Mouse (Mus musculus): ENCODE results near the gene Mss51.

Gene Mss51

DNA sequence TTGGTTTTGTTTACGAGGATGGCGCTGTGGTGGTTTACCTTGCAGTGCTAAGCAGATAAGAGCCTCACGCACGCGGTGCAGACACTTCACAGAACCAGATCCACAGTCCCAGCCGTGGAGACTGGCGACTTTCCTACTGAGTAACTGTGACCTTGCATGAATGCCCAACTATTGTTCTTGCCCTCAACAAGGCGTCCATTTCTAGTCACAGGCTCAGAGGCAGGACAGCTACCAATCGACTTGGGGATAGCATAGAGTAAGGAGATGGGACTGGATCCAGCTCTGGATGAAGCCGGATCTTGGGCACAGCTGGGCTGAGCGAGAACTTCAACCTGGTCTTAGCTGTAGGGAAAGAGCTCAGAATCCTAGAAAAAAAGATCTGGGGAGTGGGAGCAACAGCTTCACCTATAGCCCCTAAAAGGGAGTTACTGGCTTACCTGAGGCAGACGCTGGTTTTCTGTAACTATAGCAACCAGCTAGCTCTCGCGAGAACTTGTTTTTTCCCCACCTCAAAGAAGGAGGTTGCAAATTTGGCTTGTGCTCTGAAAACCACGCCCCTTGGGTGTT lies 44.9 kb downstream of the Mss51 start, which contains the start of gene Cfap70:
Gene Cfap70 (minus strand): TSS at position 462 of the 567 bp plus-strand sequence.
- in situ Hi-C loops (cut with MboI, MseI), result no loop called here

DNA sequence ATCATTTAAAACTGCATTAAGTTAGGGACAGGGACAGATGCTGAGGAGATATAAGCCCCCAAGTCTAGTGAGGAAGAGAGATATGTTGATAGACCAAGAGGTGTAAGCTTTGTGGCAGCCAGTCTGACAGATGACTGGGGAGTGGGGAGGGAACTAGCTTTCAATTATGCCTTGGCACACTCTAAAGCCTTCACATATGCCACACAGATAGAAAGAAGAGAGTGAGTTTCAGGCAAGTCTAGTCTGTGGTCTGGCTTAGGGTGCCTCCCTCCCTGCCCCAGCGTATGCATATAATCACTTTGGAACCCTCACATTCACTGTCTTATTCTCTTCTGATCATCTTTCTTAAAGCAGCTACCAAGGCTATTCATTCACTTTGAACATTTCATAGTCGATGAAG lies 45.4 kb downstream of the Mss51 start:
- in situ Hi-C loops (cut with MboI, MseI), result no loop called here

- in situ Hi-C loops (cut with MboI, MseI), result no loop called here
Observed at GRCm38 (mm10) chr14:20447209-20447608, 49.5 kb downstream of the Mss51 start.

DNA sequence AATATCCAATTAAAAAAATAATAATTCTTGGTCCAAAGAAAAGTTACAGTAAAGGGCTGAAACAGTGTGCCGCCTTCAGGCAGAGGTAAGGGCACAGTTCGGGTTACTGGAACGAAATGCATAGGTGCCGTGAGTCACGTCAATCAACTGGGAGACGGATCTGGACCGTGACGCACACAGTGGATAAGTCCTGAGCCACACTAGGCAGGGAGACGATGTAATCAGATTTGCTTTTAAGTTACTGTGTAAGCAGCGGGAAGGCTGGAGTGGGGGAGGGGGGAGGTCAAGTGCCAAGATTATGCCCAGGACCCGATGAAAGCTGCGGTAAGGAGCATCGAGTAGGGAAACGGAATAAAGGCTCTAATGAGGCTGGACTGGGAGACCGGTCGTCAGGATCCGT lies 54.4 kb downstream of the Mss51 start:
- in situ Hi-C loops (cut with MboI, MseI), result no loop called here

DNA sequence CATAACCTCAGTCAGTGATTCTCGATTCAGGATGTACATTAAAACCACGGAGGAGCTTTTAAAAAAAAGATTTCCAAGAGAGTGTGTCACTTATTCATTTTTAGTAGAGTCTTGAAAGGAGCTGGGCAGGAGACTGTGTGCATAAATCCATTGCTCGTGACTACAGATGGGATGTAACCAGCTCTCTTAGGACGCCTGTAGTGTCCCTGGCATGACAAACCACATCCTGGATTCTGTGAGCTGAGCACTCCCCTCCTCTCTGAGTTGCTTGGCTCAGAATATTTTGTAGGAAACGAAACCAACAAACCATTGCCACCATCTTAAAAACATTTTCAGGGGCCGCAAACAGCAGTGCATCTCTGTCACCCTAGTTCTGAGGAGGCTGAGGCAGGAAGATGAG lies 59.7 kb downstream of the Mss51 start:
- in situ Hi-C loops (cut with MboI, MseI), result no loop called here
